ENCODE assay signal across 18 mouse cellular contexts in genomic region chr2:164516592-164516991, GRCm38 (mm10). TPM values are rescaled to one million over a fixed set of nuclear protein-coding genes. Genes with fewer than 3 reads are reported as not detected.
"Had no signal": no experiment of that assay in that cellular context is flagged by ENCODE, and none has a peak within 500 bp of the region (broad histone marks: within the 10 kb centered on the region; RNA-seq: fewer than 3 reads in every experiment).

No protein-coding gene starts in this region.

- H3K9ac ChIP-seq: kidney, embryonic 15.5 days; limb, embryonic 13.5 days; liver, embryonic 15.5 days; lung, embryonic 15.5 days; midbrain, embryonic 13.5 days had no signal

- H3K27ac ChIP-seq: kidney, embryonic 15.5 days; limb, embryonic 13.5 days; liver, embryonic 15.5 days; lung, embryonic 15.5 days; midbrain, embryonic 13.5 days had no signal

- H3K4me2 ChIP-seq: kidney, embryonic 15.5 days; limb, embryonic 13.5 days; liver, embryonic 11.5 days; liver, embryonic 15.5 days; lung, embryonic 15.5 days; midbrain, embryonic 13.5 days had no signal

- ATAC-seq: intestine, postnatal 0 days; midbrain, embryonic 13.5 days had no signal

- DNase-seq: kidney, postnatal 14 days; lung, postnatal 14 days; right cerebral cortex, postnatal 25 days; thymus, adult 18-20 months; thymus, postnatal 25 days had no signal

- H3K4me3 ChIP-seq: kidney, embryonic 15.5 days; limb, embryonic 13.5 days; liver, embryonic 15.5 days; lung, embryonic 15.5 days; midbrain, embryonic 13.5 days had no signal

- H3K36me3 ChIP-seq: kidney, embryonic 15.5 days; limb, embryonic 13.5 days; liver, embryonic 15.5 days; lung, embryonic 15.5 days; midbrain, embryonic 13.5 days had no signal

- H3K4me1 ChIP-seq: midbrain, embryonic 13.5 days had no signal

- H3K9me3 ChIP-seq: kidney, embryonic 15.5 days; liver, embryonic 15.5 days; lung, embryonic 15.5 days; midbrain, embryonic 13.5 days had no signal

- H3K27me3 ChIP-seq: limb, embryonic 13.5 days; lung, embryonic 15.5 days; midbrain, embryonic 13.5 days had no signal

RNA-seq across cellular contexts. Expression of gene Trp53tg5, which starts 43.1 kb away (rescaled TPM):
- total RNA-seq: left cerebral cortex, postnatal 36 days; megakaryocyte-erythroid progenitor cell, adult 5-6 weeks; midbrain, postnatal 0 days had no signal
- polyA plus RNA-seq: intestine, postnatal 0 days; kidney, embryonic 15.5 days; limb, embryonic 13.5 days; liver, embryonic 11.5 days; liver, embryonic 15.5 days; lung, embryonic 15.5 days; midbrain, embryonic 13.5 days; midbrain, postnatal 0 days; neural tube, embryonic 14.5 days; stomach, embryonic 14.5 days; urinary bladder, adult 2 months had no signal

RNA-seq across cellular contexts. Expression of gene Wfdc2, which starts 45.6 kb away (rescaled TPM):
- total RNA-seq: left cerebral cortex, postnatal 36 days; megakaryocyte-erythroid progenitor cell, adult 5-6 weeks had no signal

RNA-seq across cellular contexts. Expression of gene Gm20458, which starts 55.8 kb away (rescaled TPM):
- total RNA-seq: megakaryocyte-erythroid progenitor cell, adult 5-6 weeks had no signal
